Mouse (Mus musculus): ENCODE data around the gene Grm4.

Grm4 gene

DNA sequence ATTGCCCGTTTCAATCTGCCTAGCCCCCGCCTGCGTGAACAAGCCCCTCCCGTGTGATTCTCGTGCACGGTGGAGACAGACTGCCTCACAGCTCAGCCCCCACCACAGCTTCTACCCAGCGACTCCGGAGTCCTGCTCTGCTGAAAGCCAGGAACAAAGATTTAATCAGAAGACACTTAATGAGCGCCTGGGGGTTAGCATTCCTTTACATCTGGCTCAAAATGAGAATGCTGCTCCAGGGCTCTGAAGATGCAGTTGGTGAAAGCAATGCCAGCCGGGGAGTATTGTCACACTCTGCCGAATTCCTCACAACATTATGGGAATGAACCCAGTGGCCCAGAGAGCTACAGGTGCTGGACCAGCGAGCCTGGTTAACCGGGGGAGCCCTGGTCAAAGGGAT lies 85.4 kb downstream of the Grm4 start:
- DNase-seq, result no peak

- DNase-seq, result no peak
Observed at GRCm38 (mm10) chr17:27435225-27435624, 86.0 kb downstream of the Grm4 start.

- no peak for DNase-seq
Observed at GRCm38 (mm10) chr17:27434066-27434465, 87.1 kb downstream of the Grm4 start.

- no peak for DNase-seq
Observed at GRCm38 (mm10) chr17:27433179-27433680, 88.0 kb downstream of the Grm4 start.

DNA sequence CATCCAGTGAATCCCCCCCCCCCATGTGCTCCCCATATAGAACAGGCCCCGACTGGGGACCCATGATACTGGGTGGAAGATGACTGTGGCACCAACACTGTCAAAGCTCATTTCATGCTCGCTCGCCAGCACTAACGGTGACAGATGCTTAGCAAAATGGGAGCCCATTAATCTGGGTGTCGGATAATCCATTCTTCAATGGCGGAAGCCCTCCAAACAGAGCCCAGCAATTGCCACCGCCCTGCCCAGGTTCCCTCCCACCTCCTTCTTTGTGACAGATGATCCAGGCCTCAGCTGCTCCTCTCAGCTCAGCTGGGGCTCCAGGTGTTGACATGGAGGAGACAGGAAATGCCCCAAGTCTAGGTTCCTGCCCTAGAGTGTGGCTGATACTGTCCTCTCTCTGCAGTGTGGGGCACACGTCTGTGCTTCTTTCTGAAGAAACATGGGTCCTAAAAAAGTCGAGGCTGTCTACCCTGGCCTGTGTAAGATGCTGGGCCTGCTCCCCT lies 89.0 kb downstream of the Grm4 start:
- DNase-seq, result peak; percentile 15 to 43

DNA sequence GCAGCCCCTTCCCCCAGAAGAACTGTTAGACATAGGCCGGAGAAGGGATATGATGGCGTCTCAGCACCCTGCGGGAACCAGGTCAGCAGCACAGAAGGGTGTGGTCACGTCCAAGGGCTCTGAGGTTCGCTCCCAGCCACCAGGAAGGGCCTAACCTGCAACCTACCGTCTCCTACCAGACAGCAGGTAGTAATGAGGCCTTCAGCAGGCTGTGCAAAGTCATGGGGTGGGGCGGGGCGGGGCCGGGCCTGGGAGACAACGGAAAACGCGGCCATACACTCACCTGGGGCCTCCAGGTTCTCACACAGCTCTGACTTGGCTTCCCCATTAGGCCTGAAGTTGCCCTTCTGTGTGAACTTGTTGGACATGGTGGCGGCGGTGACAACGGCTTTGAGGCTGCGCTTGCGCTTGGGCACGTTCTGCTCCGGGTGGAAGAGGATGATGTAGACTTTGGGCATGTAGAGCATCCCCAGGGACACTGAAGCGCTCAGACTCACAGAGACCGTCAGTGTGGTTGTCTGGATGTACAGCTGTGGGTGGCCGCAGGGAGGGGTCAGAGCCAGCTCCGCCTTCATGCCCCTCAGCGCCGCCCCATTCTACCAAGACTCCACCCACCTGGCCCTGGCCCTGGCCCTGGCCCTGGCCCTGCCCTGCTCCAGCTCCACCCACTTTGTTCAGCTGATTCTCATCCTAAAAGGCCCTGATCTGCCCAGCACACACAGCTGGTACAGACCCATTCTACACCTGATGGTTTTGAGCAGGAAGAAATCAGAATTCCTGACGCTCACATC lies 90.0 kb downstream of the Grm4 start:
- no peak for DNase-seq

- no peak for DNase-seq
Observed at GRCm38 (mm10) chr17:27429757-27430156, 91.4 kb downstream of the Grm4 start.

- no peak for DNase-seq
Observed at GRCm38 (mm10) chr17:27425016-27425415, 96.2 kb downstream of the Grm4 start.

DNA sequence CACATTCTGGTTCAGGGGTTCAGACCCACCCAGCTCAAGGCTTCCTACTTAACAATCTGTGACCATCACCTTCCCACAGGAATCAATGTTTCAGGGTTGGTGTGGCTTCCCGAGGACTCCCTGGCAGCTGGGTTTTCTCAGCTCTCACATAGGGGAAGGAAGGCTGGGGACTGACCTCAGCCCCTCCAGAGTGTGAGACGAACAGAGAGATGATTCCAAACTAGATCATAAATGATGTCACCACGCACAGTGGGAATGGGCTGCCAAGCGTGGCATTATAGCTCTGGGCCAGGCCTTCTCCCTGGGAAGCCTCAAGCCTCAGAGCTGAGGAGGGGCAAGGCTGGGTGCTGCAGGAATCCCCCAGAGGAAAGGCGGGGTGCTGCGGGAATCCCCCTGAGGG lies 96.8 kb downstream of the Grm4 start:
- DNase-seq, result no peak

- no peak for DNase-seq
Observed at GRCm38 (mm10) chr17:27422726-27423381, 98.3 kb downstream of the Grm4 start.

DNA sequence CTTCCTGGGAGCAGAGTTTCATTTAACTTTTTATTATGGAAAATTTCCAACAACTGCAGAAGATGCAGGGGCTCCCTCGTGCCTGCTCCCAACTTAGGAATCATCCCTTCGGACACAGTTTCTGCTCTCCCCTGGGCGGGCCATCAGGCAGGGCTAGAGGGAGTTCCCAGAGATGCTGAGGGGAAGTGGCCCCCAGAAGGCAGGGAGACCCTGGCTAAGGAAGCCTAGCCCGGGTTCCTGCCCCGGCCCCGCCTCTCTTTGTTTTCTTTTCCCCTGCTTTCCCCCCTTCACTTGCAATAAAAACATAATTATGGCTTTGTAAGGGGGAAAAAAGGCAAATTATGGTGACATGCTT lies 98.9 kb downstream of the Grm4 start:
- no peak for DNase-seq

DNA sequence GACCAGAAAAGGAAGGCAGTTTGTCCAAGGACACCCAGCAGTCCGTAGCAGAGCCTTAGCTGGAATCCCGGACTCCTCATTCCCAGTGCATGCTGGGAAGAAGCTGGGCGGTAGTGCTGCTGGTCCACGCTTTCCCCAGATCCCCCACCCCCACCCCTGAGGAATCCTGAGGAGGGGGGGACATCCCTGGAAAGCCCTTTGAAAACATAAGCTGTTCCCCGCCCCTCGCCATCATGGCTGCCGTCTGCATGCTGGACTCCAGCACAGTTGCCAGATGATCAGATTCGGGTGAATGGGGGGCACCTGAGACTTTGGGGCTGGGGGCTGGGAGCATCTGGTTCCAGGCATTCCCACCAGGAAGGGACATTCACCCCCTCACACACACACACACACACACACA lies 99.4 kb downstream of the Grm4 start:
- DNase-seq, result no peak

GRCm38 (mm10) chr17:27409006-27409405 lies 112.2 kb downstream of the Grm4 start:
- DNase-seq, result no peak

GRCm38 (mm10) chr17:27408531-27408930 lies 112.7 kb downstream of the Grm4 start:
- no peak for DNase-seq

GRCm38 (mm10) chr17:27406956-27407355 lies 114.2 kb downstream of the Grm4 start:
- no peak for DNase-seq

GRCm38 (mm10) chr17:27405376-27406024 lies 115.7 kb downstream of the Grm4 start:
- no peak for DNase-seq

GRCm38 (mm10) chr17:27401200-27401599 lies 120.0 kb downstream of the Grm4 start:
- no peak for DNase-seq

GRCm38 (mm10) chr17:27393931-27394330 lies 127.3 kb downstream of the Grm4 start:
- no peak for DNase-seq

GRCm38 (mm10) chr17:27393432-27393831 lies 127.8 kb downstream of the Grm4 start:
- DNase-seq, result no peak

DNA sequence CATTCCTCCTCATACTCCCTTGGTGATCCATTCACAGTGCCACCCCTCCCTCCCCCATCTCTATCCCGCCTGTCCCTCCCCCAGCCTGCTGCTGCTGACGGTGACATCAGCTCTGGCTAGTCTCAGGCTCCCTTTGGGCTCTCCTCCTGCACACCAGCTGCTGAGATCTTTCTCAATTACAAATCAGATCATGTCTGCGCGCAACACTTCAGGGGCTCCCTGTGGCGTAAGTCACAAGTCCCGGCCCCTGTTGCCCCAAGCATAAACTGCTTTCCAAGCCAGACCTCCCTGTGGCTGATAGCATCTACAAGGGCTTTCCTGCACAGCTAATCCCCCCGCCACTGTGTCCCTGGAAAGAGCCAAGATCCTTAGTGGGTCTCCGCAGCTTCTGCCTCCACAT lies 128.3 kb downstream of the Grm4 start:
- no peak for DNase-seq

DNA sequence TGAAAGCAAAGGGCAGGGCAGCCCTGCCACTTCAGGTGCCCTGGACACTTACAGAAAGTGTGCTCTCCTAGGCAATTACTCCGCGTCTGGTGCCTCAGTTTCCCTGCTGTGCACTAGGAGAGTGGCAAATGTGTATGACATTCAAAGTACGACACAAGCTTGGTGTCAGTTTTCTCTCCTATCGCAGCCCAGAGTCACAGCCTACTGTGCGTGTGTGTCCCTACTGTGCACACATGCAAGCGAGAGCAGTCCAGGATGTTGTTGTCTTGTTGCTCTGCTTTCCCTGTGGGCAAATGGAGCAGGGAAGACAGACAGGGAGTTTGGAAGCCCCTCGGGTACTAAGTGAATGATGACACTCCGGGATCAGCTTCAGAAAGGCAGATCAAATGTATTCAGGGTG lies 131.2 kb downstream of the Grm4 start:
- DNase-seq, result no peak

DNA sequence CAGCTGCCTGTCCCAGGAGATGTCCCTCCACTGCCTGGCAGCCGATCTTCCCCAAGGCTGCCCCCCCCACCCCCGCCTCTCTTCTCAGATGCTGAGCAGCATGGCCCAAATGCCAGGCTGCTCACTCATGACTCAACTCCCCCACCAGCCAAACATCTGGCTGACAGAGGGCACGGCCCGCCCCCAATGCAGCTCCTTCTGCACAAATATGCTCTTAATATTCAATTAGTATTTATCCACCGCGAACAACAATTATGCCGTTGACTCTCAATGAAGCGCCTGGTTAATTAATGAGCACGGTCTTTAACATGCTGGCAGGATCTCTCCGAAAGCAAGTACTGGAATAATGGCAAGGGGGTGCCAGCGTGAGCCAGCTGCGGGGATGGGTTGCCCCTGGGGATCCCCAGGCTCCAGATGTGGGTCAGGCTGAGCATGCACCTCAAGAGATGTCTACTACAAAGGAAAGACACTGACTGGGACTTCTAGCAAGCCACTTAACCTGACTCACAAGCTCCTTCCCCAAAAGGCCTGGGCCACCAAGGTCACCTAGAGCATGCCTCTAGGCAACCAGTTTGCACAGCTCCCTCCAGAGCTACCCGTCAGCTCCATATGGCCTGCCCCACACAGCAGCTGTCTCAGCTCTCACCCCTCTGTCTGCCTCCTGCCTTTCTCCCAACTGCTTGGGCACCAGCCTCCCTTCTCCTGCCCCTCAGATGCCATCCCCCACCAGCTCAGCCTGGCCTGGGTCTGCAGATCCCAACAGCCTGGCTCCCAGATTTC lies 131.8 kb downstream of the Grm4 start:
- no peak for DNase-seq

DNA sequence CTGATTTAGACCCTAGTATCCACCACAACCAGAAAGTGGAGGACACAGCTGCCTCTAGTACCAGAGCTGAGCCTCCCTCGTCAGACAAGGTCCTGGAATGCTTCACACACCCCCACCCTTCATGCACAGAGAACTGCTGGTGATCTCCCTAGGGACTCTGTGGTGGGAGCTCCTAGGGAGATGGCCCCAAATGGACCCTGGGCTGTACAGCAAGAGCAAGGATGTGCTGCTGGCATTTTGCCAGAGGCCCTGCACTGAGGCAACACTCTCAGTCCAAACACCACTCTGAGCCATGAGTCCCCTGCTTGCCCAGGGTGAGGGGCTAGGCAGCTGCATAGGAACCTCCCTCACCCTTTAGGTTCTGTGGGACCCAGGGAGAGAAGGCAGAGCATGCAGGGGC lies 134.8 kb downstream of the Grm4 start:
- DNase-seq, result no peak
